Mouse (Mus musculus): ENCODE results near the gene Olfr2.
"Not testable (repeated sequence)": the region's sequence is repeated elsewhere in the genome, so short reads cannot be mapped to it uniquely, and the experiment has no call there.

Olfr2 gene

GRCm38 (mm10) chr7:107005972-107006371 is at the start of gene Olfr2:
TSS of gene Olfr2 (minus strand) at chr7:107006072.
- no peak for DNase-seq

GRCm38 (mm10) chr7:107047578-107047977 is 41.7 kb upstream of the Olfr2 start:
- DNase-seq = no peak

GRCm38 (mm10) chr7:107045833-107046232 is 40.0 kb upstream of the Olfr2 start:
- no peak for DNase-seq

GRCm38 (mm10) chr7:107044407-107044806 is 38.5 kb upstream of the Olfr2 start:
- no peak for DNase-seq

- DNase-seq = no peak
These were observed 37.3 kb upstream of the Olfr2 start for GRCm38 (mm10) chr7:107043136-107043535.

GRCm38 (mm10) chr7:107039934-107040563 is 34.2 kb upstream of the Olfr2 start:
- no peak for DNase-seq

- DNase-seq = no peak
These were observed 25.0 kb upstream of the Olfr2 start, which contains the start of gene Olfr713 for GRCm38 (mm10) chr7:107030874-107031273. TSS of gene Olfr713 (plus strand) at chr7:107031174.

- DNase-seq = no peak
These were observed 1.7 kb downstream of the Olfr2 start for GRCm38 (mm10) chr7:107004169-107004568.

GRCm38 (mm10) chr7:107000798-107001197 is 5.1 kb downstream of the Olfr2 start:
- no peak for DNase-seq

- no peak for DNase-seq
These were observed 20.6 kb downstream of the Olfr2 start for GRCm38 (mm10) chr7:106985236-106985635.

GRCm38 (mm10) chr7:106975353-106975752 is 30.5 kb downstream of the Olfr2 start, which contains the start of gene Olfr711:
TSS of gene Olfr711 (minus strand) at chr7:106975453.
- no peak for DNase-seq

GRCm38 (mm10) chr7:106967503-106967902 is 38.4 kb downstream of the Olfr2 start:
- DNase-seq = not testable (repeated sequence)

- no peak for DNase-seq
These were observed 42.0 kb downstream of the Olfr2 start, which contains the start of gene Olfr6 for GRCm38 (mm10) chr7:106963837-106964236. TSS of gene Olfr6 (minus strand) at chr7:106963937.

GRCm38 (mm10) chr7:106948212-106948611 is 57.7 kb downstream of the Olfr2 start, which contains the start of gene Olfr710:
TSS of gene Olfr710 (minus strand) at chr7:106948312.
- DNase-seq = no peak
